Mouse (Mus musculus) midbrain, embryonic 14.5 days (tissue): ENCODE measurements at regions not wholly inside any gene's neighbourhood (a gene's known extent, or its start where the extent isn't known, plus 50 kb on each side); places are given as distances from the start of the nearest gene placed in this dataset.

Experiments
- ATAC-seq: fragments of 200-750 bp; cut with Nextera tagmentation; 2 replicates; pipeline ENCODE4 v1.8.0; 2017; ENCODE audit warnings: moderate number of reproducible peaks, moderate library complexity; ENCODE audit not compliant: low FRiP score, low TSS enrichment
- DNase-seq: peaks from one replicate; pipeline ENCODE4 v3.0.0-alpha.2; 2015
- H3K27ac ChIP-seq: fragments of 300-500 bp; sonication (generic); replicated peaks from 2 replicates; pipeline ENCODE4 v1.5.1; 2014; ENCODE audit warnings: mild to moderate bottlenecking, low read depth, low read length, moderate library complexity
- H3K27me3 ChIP-seq: fragments of 300-500 bp; sonication (generic); 2 replicates; pipeline ENCODE4 v1.6.1; 2014; ENCODE audit warnings: low read length, control low read depth, mixed read lengths; ENCODE audit not compliant: control insufficient read depth, insufficient read depth
- H3K36me3 ChIP-seq: fragments of 300-500 bp; sonication (generic); 2 replicates; pipeline ENCODE4 v1.6.1; 2014; ENCODE audit warnings: low read length, control low read depth; ENCODE audit not compliant: control insufficient read depth, insufficient read depth
- H3K4me1 ChIP-seq: fragments of 300-500 bp; sonication (generic); 2 replicates; pipeline ENCODE4 v1.6.1; 2014; ENCODE audit warnings: mild to moderate bottlenecking, antibody characterized with exemption, low read length, control low read depth; ENCODE audit not compliant: control insufficient read depth, insufficient read depth
- H3K4me2 ChIP-seq: fragments of 300-500 bp; sonication (generic); 2 replicates; pipeline ENCODE4 v1.6.1; 2014; ENCODE audit warnings: mild to moderate bottlenecking, low read length, moderate library complexity
- H3K4me3 ChIP-seq: fragments of 300-500 bp; sonication (generic); replicated peaks from 2 replicates; pipeline ENCODE4 v1.5.1; 2014; ENCODE audit warnings: low read depth, low read length
- H3K9ac ChIP-seq: fragments of 300-500 bp; sonication (generic); replicated peaks from 2 replicates; pipeline ENCODE4 v1.6.1; 2014; ENCODE audit warnings: mild to moderate bottlenecking, low read length, moderate library complexity
- H3K9me3 ChIP-seq: fragments of 300-500 bp; sonication (generic); 2 replicates; pipeline ENCODE4 v1.6.1; 2016; ENCODE audit warnings: low read length, control low read depth, mixed read lengths; ENCODE audit not compliant: control insufficient read depth
- WGBS: fragments of 180-500 bp; shearing (Covaris S2); extraction: QIAGEN DNeasy Blood & Tissue Kit; methylation state at CpG from one replicate; pipeline ENCODE4 v1.1.7; 2014; 5-methylcytosine and 5-hydroxymethylcytosine counted together

DNA sequence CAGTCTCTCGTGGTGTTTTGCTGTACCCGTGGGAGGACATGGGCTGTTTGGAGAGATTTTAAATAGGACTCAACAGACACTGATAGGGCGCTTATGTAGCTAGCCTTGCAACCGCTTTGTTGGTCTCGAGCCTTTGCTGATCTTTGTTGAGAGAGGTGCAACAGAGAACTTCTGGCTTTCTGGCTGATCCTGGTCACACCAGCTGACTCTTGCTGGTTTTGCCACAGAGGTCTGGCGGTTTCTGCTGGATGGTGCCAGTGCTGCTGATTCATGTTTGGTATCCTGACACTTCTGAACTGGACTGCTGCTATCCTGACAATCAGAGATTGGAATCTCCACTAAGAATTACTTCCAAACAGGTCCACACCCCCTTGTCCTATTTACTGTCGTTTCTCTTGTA, 102.1 kb upstream of the Sh3bp4 start:
- 91% methylated on average over 7 of the region's 7 CpGs for WGBS
- Histone ChIP-seq H3K4me2 (no peak overlapping the region), H3K27me3 (no peaks in the 10 kb centered on the region), H3K36me3 (no peaks in the 10 kb centered on the region), H3K9ac (no peak overlapping the region), H3K27ac (no peak overlapping the region), H3K4me3 (no peak overlapping the region), H3K9me3 (no peaks in the 10 kb centered on the region), H3K4me1 (no peaks in the 10 kb centered on the region)
- ATAC-seq (no peak), DNase-seq (no peak)

DNA sequence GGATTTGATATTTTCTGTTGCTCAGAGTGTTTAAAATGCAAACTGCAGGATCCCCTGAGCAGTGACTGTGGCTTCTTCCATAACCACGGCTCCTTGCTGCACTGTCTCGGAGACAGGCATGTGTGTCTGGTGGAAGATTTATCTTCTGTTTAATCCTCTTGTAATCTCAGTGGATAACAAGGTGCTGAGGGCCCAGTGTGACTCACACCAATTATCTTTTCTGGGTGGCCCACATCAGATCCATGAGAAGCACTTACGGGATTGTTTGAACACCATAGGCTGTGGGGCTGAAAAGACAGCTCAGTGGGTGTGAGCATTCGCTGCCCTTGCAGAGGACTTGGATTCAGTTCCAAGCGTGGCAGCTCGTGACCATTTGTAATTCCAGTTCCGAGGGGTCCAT, 101.2 kb upstream of the Sh3bp4 start:
- 37% methylated on average over 7 of the region's 7 CpGs for WGBS
- H3K4me2 ChIP-seq: no peak overlapping the region
- no peak for DNase-seq

DNA sequence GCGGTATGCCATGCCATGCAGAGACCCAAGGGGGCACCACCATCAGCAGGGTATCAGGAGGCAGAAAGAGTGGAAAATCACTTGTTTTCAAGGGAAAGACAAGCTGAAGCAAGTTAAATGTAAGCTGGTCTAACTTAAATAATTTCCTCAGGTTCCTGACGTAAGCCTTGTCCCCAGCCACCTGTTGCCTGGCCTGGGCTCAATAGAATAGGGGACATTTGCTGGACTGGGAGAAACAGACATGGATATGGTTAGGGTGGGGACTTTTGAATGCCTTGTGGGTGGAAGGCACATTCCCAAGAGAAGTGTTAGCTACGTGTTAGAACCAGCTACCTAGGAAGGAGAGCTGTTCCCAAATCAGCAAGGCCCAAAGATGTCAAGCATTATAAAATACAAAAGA, 100.6 kb upstream of the Sh3bp4 start:
- no peaks in the 10 kb centered on the region for H3K27me3 ChIP-seq
- H3K27ac ChIP-seq: no peak overlapping the region
- no peak overlapping the region for H3K4me3 ChIP-seq
- ATAC-seq (no peak), DNase-seq (no peak)
- H3K9me3 ChIP-seq: no peaks in the 10 kb centered on the region
- no peak overlapping the region for H3K4me2 ChIP-seq
- 96% methylated on average over 3 of the region's 3 CpGs for WGBS
- no peaks in the 10 kb centered on the region for H3K36me3 ChIP-seq
- H3K4me1 ChIP-seq: no peaks in the 10 kb centered on the region
- H3K9ac ChIP-seq: no peak overlapping the region

More for the DNA sequence above, 101.2 kb upstream of the Sh3bp4 start:
- no peaks in the 10 kb centered on the region for H3K36me3 ChIP-seq
- no peak overlapping the region for H3K27ac ChIP-seq
- ATAC-seq: no peak
- no peaks in the 10 kb centered on the region for H3K27me3 ChIP-seq
- no peak overlapping the region for H3K9ac ChIP-seq
- no peaks in the 10 kb centered on the region for H3K4me1 ChIP-seq
- no peak overlapping the region for H3K4me3 ChIP-seq
- no peaks in the 10 kb centered on the region for H3K9me3 ChIP-seq

DNA sequence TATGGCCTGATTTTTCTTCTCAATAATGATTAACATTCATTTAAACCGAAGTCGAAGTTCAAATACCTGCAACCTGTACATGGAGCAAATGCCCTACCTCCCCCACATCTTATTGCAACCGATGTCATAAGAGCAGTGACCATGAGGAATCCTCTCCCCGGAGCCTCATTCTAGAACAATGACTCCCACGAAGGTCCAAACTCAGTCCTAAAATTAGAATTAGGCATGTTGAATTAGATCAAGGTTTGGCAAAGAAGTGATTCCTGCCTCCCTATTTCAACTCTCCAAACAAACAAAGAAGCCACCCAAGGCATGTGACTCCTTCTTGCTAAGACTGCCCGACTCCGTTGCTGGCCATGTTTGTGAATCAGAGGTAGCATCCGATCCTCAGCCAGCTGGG, 94.1 kb upstream of the Sh3bp4 start:
- ATAC-seq: no peak
- Histone ChIP-seq H3K27me3 (no peaks in the 10 kb centered on the region), H3K4me3 (no peak overlapping the region), H3K9me3 (no peaks in the 10 kb centered on the region), H3K4me2 (no peak overlapping the region), H3K9ac (no peak overlapping the region), H3K27ac (no peak overlapping the region), H3K4me1 (no peaks in the 10 kb centered on the region), H3K36me3 (no peaks in the 10 kb centered on the region)
- no peak for DNase-seq
- WGBS: 94% methylated on average over 8 of the region's 8 CpGs

DNA sequence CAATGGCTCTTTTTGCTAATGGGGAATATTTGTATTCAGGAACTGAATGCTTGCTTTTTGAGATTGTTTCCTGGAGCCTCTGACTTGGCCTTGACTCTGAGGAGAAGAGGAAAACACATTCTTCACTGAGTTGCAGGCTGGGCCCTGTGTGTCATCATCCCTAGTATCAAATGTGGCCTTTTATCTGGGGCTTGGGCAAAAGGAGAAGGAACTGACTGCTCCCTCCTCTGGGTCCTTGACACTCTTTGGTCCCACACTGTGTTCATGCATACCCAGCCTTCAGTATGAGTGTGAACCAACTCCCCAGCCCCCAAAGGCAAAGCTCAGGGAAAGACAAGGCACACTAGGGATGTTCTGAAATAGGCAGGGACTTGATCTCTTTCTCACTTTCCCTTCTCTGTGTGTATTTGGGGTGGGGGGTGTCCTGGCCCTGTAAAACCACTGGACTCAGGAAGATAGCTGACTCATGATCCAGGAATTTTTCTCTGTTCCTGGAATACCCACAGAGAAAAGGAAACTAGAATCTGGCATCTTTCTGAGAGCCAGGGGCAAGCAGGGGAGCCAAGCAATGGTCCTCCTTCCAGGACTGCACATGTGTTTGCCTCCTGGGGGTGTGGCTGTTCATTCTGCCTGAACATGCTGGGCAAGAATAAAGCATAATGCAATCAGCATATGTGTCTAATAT, 82.1 kb upstream of the Sh3bp4 start:
- ATAC-seq: no peak
- Histone ChIP-seq H3K4me1 (no peaks in the 10 kb centered on the region), H3K4me2 (no peak overlapping the region)

DNA sequence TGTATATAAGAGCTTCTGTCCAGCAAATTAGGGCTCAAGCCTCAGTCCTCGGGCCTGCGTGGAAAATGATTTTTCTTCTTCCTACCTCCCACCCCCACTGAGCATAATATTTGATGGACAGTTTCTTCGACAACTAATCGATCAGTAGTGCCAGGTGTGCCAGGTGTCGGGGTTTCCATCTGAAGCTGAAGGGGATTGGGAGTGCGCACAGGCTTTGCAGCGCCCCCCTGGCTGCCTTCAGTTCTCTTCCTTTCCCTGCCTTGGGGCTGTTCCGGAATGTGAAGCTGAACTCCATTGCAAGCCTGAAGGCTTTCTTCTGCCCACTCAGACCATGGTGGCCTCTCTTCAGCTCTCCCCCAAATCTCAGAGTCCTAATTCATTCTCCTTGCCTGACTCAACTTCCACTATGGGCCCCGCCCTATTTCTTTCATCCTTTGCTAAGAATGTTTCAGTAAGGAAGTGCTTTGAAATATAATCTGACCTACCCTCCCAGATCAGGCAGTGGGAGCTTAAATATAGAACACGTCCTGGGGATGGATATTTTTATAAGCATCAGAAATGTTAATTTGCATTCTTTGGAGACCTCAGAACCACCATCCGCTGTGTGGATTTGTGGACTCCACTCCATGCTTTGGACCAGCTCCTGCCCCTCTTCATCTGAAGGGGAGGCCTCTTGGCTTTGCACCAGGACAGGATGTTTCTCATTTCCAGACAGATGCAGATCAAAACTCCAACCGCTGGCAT, 75.5 kb upstream of the Sh3bp4 start:
- H3K36me3 ChIP-seq: no peaks in the 10 kb centered on the region
- ATAC-seq: no peak
- no peak for DNase-seq
- H3K27me3 ChIP-seq: no peaks in the 10 kb centered on the region
- H3K9ac ChIP-seq: no peak overlapping the region
- H3K9me3 ChIP-seq: no peaks in the 10 kb centered on the region
- no peak overlapping the region for H3K4me2 ChIP-seq
- WGBS: 75% methylated on average over 12 of the region's 12 CpGs
- peaks cover 14% of the 10 kb centered on the region for H3K4me1 ChIP-seq
- 0 out of 2 replicates have a peak overlapping the region, but pooled peaks have one; percentile 20 for H3K27ac ChIP-seq
- no peak overlapping the region for H3K4me3 ChIP-seq

More for the DNA sequence above, 82.1 kb upstream of the Sh3bp4 start:
- no peaks in the 10 kb centered on the region for H3K36me3 ChIP-seq
- H3K27me3 ChIP-seq: no peaks in the 10 kb centered on the region
- no peaks in the 10 kb centered on the region for H3K9me3 ChIP-seq
- DNase-seq: no peak
- no peak overlapping the region for H3K4me3 ChIP-seq
- no peak overlapping the region for H3K27ac ChIP-seq
- H3K9ac ChIP-seq: no peak overlapping the region

DNA sequence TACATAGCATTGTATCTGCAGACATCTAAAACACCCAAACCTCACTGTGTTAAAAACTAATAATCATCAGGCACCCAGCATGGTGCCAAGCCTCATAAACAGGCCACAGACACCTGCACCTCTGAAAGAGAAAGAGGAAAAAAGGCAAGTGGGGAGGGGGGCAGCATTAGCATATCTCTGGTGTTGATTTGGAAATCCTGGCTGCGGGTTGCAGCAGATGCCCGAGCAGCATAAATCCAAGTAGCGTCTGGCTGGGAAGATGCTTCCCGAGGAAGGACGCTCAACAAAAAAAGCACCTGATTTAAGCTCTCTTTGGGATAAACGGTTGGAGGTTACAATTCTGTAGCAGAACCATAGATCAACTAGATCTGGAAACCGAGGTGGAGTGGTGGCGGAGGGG, 74.3 kb upstream of the Sh3bp4 start:
- Histone ChIP-seq H3K27me3 (no peaks in the 10 kb centered on the region), H3K9ac (no peak overlapping the region), H3K36me3 (no peaks in the 10 kb centered on the region), H3K4me1 (peaks cover 14% of the 10 kb centered on the region), H3K27ac (no peak overlapping the region), H3K4me2 (0 out of 2 replicates have a peak overlapping the region, but pooled peaks have one; percentile 10), H3K9me3 (no peaks in the 10 kb centered on the region), H3K4me3 (no peak overlapping the region)
- 19% methylated on average over 8 of the region's 8 CpGs for WGBS
- no peak for ATAC-seq
- peak; percentile 38 for DNase-seq

DNA sequence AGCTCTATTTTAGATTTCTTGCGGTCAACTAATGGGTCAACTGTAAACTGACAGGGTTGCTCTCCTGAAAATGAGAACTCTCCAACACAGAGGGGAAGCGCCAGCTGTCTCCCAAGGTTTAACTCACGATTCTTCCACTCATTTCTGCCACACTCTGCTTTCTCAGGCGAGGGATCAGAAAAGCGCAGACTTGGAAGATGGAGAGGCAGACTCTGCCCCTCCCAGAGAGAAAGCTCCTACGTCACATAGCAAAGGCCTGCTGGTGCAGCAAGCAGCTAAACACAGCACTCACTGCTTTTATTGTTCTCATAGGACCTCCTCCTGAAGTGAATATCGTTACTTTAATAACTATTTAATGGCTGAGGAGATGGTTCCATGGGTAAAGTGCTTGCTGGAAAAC, 73.6 kb upstream of the Sh3bp4 start:
- Histone ChIP-seq H3K27me3 (no peaks in the 10 kb centered on the region), H3K4me1 (peaks cover 14% of the 10 kb centered on the region), H3K4me3 (no peak overlapping the region), H3K9ac (no peak overlapping the region), H3K4me2 (no peak overlapping the region), H3K9me3 (no peaks in the 10 kb centered on the region), H3K27ac (no peak overlapping the region), H3K36me3 (no peaks in the 10 kb centered on the region)
- 57% methylated on average over 7 of the region's 7 CpGs for WGBS
- DNase-seq (peak; percentile 16), ATAC-seq (no peak)

DNA sequence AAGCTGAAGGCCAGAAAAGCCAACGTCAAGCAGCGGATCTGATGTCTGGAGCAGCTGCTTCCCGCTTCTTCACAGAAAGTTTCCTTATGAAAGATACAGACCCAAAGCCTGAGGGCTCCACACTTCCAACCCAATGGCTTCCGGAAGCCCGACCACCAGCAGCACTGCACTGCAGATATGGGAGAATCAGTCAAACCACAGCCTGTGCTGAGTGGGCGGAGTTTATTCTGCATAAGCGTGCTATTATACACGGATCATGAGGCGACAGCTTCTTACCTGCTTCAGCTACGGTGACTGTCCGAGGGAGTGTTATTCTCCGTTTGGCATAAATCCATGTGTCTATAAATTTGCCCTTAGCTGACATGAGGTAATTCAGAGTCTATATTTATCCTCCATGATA, 72.4 kb upstream of the Sh3bp4 start:
- Histone ChIP-seq H3K9me3 (no peaks in the 10 kb centered on the region), H3K27ac (no peak overlapping the region), H3K4me3 (no peak overlapping the region), H3K9ac (no peak overlapping the region), H3K4me2 (no peak overlapping the region), H3K4me1 (peaks cover 14% of the 10 kb centered on the region), H3K27me3 (no peaks in the 10 kb centered on the region), H3K36me3 (no peaks in the 10 kb centered on the region)
- ATAC-seq: no peak
- 86% methylated on average over 12 of the region's 12 CpGs for WGBS
- DNase-seq: no peak
